Mouse (Mus musculus): ENCODE data around the gene Tsc1. TPM values are rescaled to one million over a fixed set of nuclear protein-coding genes. Genes with fewer than 3 reads are reported as not detected.
A peak's percentile ranks its signal among the peaks of the same experiment; 100 is the strongest.

Gene Tsc1
- polyA plus RNA-seq, 1 experiment from 2014 or later = 24.1 TPM

GRCm38 (mm10) chr2:28688431-28688830 is 47.4 kb downstream of the Tsc1 start:
- Histone ChIP-seq H3K4me2 (ENCODE audit: low read depth) (no peak overlapping the region), H3K36me3 (ENCODE audit: control insufficient read depth, insufficient read depth, low read length) (peaks cover 17% of the 10 kb centered on the region), H3K9me3 (ENCODE audit: control insufficient read depth, low read length) (no peaks in the 10 kb centered on the region), H3K27me3 (ENCODE audit: control insufficient read depth, insufficient read depth, low read length) (no peaks in the 10 kb centered on the region), H3K9ac (ENCODE audit: low read length) (no peak overlapping the region), H3K4me1 (ENCODE audit: control insufficient read depth, insufficient read depth, low read length) (no peaks in the 10 kb centered on the region), H3K4me3 (ENCODE audit: low read depth, low read length) (no peak overlapping the region), H3K27ac (ENCODE audit: low read depth, low read length) (no peak overlapping the region)
- 55% methylated on average over 3 of the region's 3 CpGs for WGBS
- peak; percentile 68 for DNase-seq (ENCODE audit: low spot score)
- no peak for ATAC-seq (ENCODE audit: insufficient read depth, low FRiP score, low TSS enrichment)

DNA sequence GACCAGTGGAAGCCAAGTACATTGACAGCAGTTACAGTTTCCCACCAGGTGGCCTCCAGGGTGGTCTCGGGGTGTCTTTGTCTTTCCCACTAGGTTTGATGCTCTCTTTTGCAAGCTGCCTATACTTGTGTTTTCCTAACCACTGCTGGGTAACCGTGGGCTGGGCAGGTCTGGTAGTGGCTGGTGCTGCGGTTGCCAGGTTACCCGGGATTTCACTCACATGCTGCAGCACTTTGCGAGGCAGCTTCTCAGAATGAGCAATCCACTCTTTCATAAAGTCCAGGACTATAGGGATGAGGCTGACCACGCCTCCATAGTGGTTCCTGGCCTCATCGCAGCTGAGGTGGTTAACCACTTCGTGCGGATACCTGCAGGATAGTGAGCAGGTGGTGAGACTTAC is 51.7 kb downstream of the Tsc1 start:
- Histone ChIP-seq H3K27me3 (ENCODE audit: control insufficient read depth, insufficient read depth, low read length) (no peaks in the 10 kb centered on the region), H3K9ac (ENCODE audit: low read length) (no peak overlapping the region), H3K4me3 (ENCODE audit: low read depth, low read length) (no peak overlapping the region), H3K9me3 (ENCODE audit: control insufficient read depth, low read length) (no peaks in the 10 kb centered on the region), H3K27ac (ENCODE audit: low read depth, low read length) (no peak overlapping the region), H3K36me3 (ENCODE audit: control insufficient read depth, insufficient read depth, low read length) (peaks cover 1% of the 10 kb centered on the region; the same call in 1 of the 2 replicates), H3K4me2 (ENCODE audit: low read depth) (no peak overlapping the region), H3K4me1 (ENCODE audit: control insufficient read depth, insufficient read depth, low read length) (no peaks in the 10 kb centered on the region)
- no peak for ATAC-seq (ENCODE audit: insufficient read depth, low FRiP score, low TSS enrichment)
- WGBS = 74% methylated on average over 9 of the region's 9 CpGs
- no peak for DNase-seq (ENCODE audit: low spot score)

DNA sequence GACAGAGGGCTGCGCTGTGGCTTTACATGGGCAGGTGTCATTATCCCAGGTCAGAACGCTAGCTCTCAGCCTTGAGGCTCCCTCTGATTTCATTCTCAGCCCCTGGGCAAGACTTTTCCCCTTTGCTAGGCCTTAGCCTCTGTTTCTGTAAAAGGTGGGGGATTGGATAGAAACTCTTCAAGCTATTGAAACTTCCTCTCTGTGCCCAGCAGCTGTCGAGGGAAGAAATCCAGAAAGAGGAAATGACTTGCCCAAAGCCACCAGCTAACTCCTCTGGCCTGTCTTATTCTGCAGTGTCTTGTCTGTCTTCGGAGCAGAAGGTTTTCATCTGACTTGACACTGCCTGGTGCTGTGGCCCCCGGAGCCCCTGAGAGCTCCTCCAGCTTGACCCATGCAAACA is 57.5 kb downstream of the Tsc1 start:
- 77% methylated on average over 5 of the region's 5 CpGs for WGBS
- no peak overlapping the region for H3K4me2 ChIP-seq (ENCODE audit: low read depth)
- no peak overlapping the region for H3K9ac ChIP-seq (ENCODE audit: low read length)
- H3K27me3 ChIP-seq (ENCODE audit: control insufficient read depth, insufficient read depth, low read length) = no peaks in the 10 kb centered on the region
- no peak overlapping the region for H3K4me3 ChIP-seq (ENCODE audit: low read depth, low read length)
- H3K27ac ChIP-seq (ENCODE audit: low read depth, low read length) = no peak overlapping the region
- H3K4me1 ChIP-seq (ENCODE audit: control insufficient read depth, insufficient read depth, low read length) = peaks cover 3% of the 10 kb centered on the region; the same call in 1 of the 2 replicates
- no peaks in the 10 kb centered on the region for H3K9me3 ChIP-seq (ENCODE audit: control insufficient read depth, low read length)
- ATAC-seq (ENCODE audit: insufficient read depth, low FRiP score, low TSS enrichment) = no peak
- H3K36me3 ChIP-seq (ENCODE audit: control insufficient read depth, insufficient read depth, low read length) = no peaks in the 10 kb centered on the region
- no peak for DNase-seq (ENCODE audit: low spot score)

DNA sequence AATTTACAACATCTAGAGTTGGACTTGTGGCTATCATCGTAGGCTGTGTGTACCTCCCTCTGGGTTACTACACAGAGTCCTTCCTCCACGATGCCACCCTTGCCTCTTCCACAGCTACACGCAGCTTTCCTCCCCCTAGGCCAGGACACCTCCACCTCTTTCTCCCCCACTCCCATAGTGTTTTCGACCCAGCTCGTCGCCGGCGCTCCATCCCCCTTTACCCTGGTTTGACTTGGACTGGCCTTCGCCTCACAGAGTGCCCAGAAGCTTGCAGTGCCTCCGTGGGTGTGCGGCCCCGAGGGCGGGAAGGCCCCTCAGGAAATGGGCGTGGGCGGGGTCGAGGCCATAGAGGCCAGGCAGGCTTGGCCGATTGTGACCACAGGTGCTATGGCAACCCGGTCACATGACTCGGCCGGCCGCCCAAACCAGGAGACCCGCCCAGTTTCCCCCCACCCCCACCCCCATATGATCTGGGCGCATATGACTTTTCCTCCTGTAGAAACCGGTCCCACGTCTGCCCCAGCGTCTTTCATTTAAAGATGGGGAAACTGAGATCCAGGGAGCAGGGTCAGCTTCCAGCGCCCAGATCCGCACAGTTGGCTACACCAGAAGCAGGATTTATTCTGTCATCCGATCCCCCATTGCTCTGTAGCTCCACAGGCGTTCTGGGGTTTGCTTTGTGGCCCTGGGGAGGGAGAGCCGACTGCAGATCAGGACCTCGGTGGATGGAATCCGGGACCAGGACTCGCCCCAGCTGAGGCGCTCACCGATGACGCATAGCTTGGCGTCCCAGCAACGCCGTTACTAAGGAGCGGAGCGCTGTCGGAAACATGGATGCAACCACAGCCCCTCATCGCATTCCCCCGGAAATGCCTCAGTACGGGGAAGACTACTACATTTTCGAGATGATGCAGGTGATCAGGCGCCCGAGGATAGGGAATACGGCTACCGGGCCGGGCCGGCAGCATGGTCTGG is 58.6 kb downstream of the Tsc1 start, which contains the start of the genes Spaca9 and Ak8:
Gene Spaca9, minus strand, starts transcription at position 367 of the 975 bp plus-strand sequence.
Gene Ak8, plus strand, starts transcription at position 804 of the 975 bp plus-strand sequence.
- no peaks in the 10 kb centered on the region for H3K9me3 ChIP-seq (ENCODE audit: control insufficient read depth, low read length)
- no peaks in the 10 kb centered on the region for H3K27me3 ChIP-seq (ENCODE audit: control insufficient read depth, insufficient read depth, low read length)
- peak; percentile 61; the same call in 1 of the 2 replicates for ATAC-seq (ENCODE audit: insufficient read depth, low FRiP score, low TSS enrichment)
- peak within 1 kb of the TSS; percentile 45 for H3K9ac ChIP-seq (ENCODE audit: low read length)
- H3K4me1 ChIP-seq (ENCODE audit: control insufficient read depth, insufficient read depth, low read length) = peaks cover 3% of the 10 kb centered on the region; the same call in 1 of the 2 replicates
- H3K36me3 ChIP-seq (ENCODE audit: control insufficient read depth, insufficient read depth, low read length) = no peaks in the 10 kb centered on the region
- DNase-seq (ENCODE audit: low spot score) = peak; percentile 86
- peak within 1 kb of the TSS; percentile 89 for H3K4me2 ChIP-seq (ENCODE audit: low read depth)
- under 1% methylated on average over 53 of the region's 53 CpGs for WGBS
- peak within 1 kb of the TSS; percentile 51 for H3K4me3 ChIP-seq (ENCODE audit: low read depth, low read length)
- H3K27ac ChIP-seq (ENCODE audit: low read depth, low read length) = no peak within 1 kb of the TSS

DNA sequence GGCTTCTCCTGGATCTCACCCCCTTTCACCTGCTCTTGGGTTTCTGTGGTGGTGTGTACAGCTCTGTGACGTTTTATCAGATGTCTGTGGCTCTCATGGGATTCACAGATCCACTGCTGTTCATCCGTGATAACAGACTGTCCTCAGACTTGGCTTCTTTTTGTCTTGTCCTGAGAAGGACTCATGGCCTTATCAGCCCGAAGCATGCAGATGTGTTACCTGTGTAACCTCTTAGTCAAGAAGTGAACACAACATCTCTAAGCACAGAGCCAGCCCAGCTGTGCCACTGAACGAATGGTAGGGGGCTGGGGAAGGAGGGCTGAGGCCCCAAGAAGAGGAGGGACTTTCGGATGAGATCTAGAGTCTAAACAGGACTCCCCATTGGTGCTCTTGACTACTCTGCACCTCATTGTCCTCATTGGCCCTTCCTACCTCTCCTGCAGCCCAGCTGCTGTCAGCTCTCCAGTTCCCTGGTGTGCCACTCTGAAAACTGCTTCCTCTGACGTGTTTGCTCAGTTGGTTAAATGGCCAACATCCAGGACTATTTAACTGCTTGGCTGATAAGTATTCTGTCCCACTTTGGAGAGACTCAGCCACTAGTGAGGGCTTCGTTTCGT is 60.7 kb downstream of the Tsc1 start:
- Histone ChIP-seq H3K4me2 (ENCODE audit: low read depth) (no peak overlapping the region), H3K9me3 (ENCODE audit: control insufficient read depth, low read length) (no peaks in the 10 kb centered on the region), H3K4me1 (ENCODE audit: control insufficient read depth, insufficient read depth, low read length) (peaks cover 3% of the 10 kb centered on the region; the same call in 1 of the 2 replicates), H3K27me3 (ENCODE audit: control insufficient read depth, insufficient read depth, low read length) (no peaks in the 10 kb centered on the region), H3K9ac (ENCODE audit: low read length) (no peak overlapping the region), H3K27ac (ENCODE audit: low read depth, low read length) (no peak overlapping the region), H3K4me3 (ENCODE audit: low read depth, low read length) (no peak overlapping the region), H3K36me3 (ENCODE audit: control insufficient read depth, insufficient read depth, low read length) (no peaks in the 10 kb centered on the region)
- 75% methylated on average over 8 of the region's 8 CpGs for WGBS
- DNase-seq (ENCODE audit: low spot score) = no peak
- ATAC-seq (ENCODE audit: insufficient read depth, low FRiP score, low TSS enrichment) = no peak

- no peak overlapping the region for H3K4me3 ChIP-seq (ENCODE audit: low read depth, low read length)
- H3K4me2 ChIP-seq (ENCODE audit: low read depth) = no peak overlapping the region
- no peak overlapping the region for H3K9ac ChIP-seq (ENCODE audit: low read length)
- no peak for DNase-seq (ENCODE audit: low spot score)
- H3K27ac ChIP-seq (ENCODE audit: low read depth, low read length) = no peak overlapping the region
- WGBS = 64% methylated on average over 8 of the region's 8 CpGs
- H3K4me1 ChIP-seq (ENCODE audit: control insufficient read depth, insufficient read depth, low read length) = no peaks in the 10 kb centered on the region
- H3K9me3 ChIP-seq (ENCODE audit: control insufficient read depth, low read length) = no peaks in the 10 kb centered on the region
- no peaks in the 10 kb centered on the region for H3K36me3 ChIP-seq (ENCODE audit: control insufficient read depth, insufficient read depth, low read length)
- ATAC-seq (ENCODE audit: insufficient read depth, low FRiP score, low TSS enrichment) = no peak
- no peaks in the 10 kb centered on the region for H3K27me3 ChIP-seq (ENCODE audit: control insufficient read depth, insufficient read depth, low read length)
Measured at GRCm38 (mm10) chr2:28706106-28706636, 65.1 kb downstream of the Tsc1 start.

GRCm38 (mm10) chr2:28706787-28707186 is 65.8 kb downstream of the Tsc1 start:
- Histone ChIP-seq H3K4me2 (ENCODE audit: low read depth) (no peak overlapping the region), H3K4me1 (ENCODE audit: control insufficient read depth, insufficient read depth, low read length) (no peaks in the 10 kb centered on the region), H3K27me3 (ENCODE audit: control insufficient read depth, insufficient read depth, low read length) (no peaks in the 10 kb centered on the region), H3K4me3 (ENCODE audit: low read depth, low read length) (no peak overlapping the region), H3K36me3 (ENCODE audit: control insufficient read depth, insufficient read depth, low read length) (no peaks in the 10 kb centered on the region), H3K9me3 (ENCODE audit: control insufficient read depth, low read length) (no peaks in the 10 kb centered on the region), H3K9ac (ENCODE audit: low read length) (no peak overlapping the region), H3K27ac (ENCODE audit: low read depth, low read length) (no peak overlapping the region)
- DNase-seq (ENCODE audit: low spot score) (no peak), ATAC-seq (ENCODE audit: insufficient read depth, low FRiP score, low TSS enrichment) (no peak)
- WGBS = 71% methylated on average over 6 of the region's 6 CpGs

- Histone ChIP-seq H3K4me3 (ENCODE audit: low read depth, low read length) (no peak overlapping the region), H3K4me2 (ENCODE audit: low read depth) (no peak overlapping the region), H3K36me3 (ENCODE audit: control insufficient read depth, insufficient read depth, low read length) (no peaks in the 10 kb centered on the region), H3K27me3 (ENCODE audit: control insufficient read depth, insufficient read depth, low read length) (no peaks in the 10 kb centered on the region), H3K27ac (ENCODE audit: low read depth, low read length) (no peak overlapping the region), H3K4me1 (ENCODE audit: control insufficient read depth, insufficient read depth, low read length) (no peaks in the 10 kb centered on the region), H3K9ac (ENCODE audit: low read length) (no peak overlapping the region), H3K9me3 (ENCODE audit: control insufficient read depth, low read length) (no peaks in the 10 kb centered on the region)
- DNase-seq (ENCODE audit: low spot score) (no peak), ATAC-seq (ENCODE audit: insufficient read depth, low FRiP score, low TSS enrichment) (no peak)
- WGBS = 81% methylated on average over 8 of the region's 8 CpGs
Measured at GRCm38 (mm10) chr2:28713036-28713435, 72.0 kb downstream of the Tsc1 start.

Measured in neural tube, embryonic 11.5 days (tissue).